Mouse (Mus musculus) gastrocnemius, postnatal 4 days (tissue): ENCODE measurements around the gene Tmem8. TPM values are rescaled to one million over a fixed set of nuclear protein-coding genes. Genes with fewer than 3 reads are reported as not detected.
A peak's percentile ranks its signal among the peaks of the same experiment; 100 is the strongest.
"Not testable (repeated sequence)": the region's sequence is repeated elsewhere in the genome, so short reads cannot be mapped to it uniquely, and the experiment has no call there.

Experiments used
- DNase-seq, 2 experiments: peaks; one replicate each; pipeline ENCODE4 v3.0.0; 2021 to 2022; ENCODE audit warnings: low spot score in 2 of 2, mixed read lengths in 2 of 2
- total RNA-seq, 2 experiments: library from RNA; stranded (reverse); gene quantifications; 2 replicates each; pipeline ENCODE4 v1.2.3; 2021

Tmem8 gene
- total RNA-seq, 2 experiments from 2014 or later = 3.0 to 4.5 TPM

DNA sequence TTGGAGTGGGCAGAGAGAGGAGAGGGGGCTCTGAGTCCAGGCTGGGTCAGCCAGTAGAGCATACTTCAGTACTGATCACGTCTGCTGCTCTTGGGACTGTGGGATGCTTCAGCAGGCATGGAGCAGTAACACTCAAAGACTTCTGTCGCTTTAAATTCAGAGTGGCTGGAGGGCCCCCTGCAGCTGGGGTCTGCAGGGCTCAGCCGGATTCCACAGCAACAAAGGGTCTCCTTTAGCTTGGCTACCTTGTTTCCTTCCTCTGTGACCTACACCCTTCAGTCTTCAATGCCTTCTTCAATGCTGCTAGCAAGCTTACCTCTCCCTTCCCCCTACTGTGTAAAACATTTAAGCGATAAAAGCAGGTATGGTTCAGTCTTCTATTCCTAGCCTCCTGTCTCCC lies 2.1 kb upstream of the Tmem8 start:
- DNase-seq = no peak

DNA sequence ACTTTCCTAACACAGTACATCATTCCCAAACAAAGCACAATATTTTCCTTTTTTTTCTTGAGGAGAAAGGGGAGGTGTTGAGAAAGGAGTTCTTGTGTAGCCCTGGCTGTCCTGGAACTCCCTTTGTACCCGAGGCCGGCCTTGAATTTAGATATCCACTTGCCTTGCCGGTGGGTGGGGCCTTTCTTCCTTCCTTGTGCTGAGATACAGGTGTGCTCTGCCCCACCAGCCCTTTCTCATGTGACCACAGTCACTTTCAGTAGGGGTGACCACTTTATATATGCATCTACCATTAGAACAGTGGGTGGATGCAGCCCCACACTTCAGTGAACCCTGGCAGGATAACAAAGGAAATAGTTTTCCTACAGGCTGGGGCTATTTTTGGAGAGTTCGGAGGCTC lies 1.4 kb upstream of the Tmem8 start:
- no peak for DNase-seq

DNA sequence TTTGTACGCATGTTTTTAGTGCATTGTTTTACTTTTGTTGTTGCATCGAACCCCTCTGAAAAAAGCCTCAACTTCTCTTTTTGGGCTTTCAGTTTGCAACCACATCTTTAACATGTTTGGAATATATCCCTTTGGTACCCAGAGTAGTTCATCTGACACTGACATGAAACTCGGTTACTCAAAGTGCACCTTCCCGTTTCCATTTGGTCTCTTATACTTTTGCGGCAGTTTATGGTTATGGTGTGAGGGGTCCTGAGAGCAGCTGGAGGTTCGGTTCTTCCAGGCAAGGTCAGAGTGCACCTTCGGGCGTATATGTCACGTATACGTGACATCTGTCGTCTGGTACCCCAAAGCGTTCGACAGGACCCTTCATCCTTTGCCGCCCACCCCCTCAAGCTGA lies 348 bp upstream of the Tmem8 start:
- DNase-seq = no peak

DNA sequence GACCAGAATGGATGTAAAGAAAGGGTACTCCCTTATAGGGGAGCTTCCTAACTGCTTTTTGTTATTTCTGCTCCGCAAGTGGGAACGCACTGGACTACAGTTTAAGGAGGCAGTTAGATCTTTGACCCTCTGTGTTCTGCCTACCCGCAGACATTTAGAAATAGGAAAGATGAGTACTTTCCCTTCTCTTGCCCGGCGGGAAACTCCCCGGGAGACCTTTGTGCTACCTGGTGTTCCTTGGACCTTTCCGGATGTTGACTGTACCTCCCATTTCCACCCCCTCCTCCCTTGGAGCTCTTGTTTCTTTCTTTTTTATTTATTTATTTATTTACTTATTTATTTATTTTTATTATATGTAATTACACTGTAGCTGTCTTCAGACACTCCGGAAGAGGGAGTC lies 962 bp downstream of the Tmem8 start:
- no peak for DNase-seq

- not testable (repeated sequence) for DNase-seq
Observed at GRCm38 (mm10) chr17:26114461-26114860, 1.4 kb downstream of the Tmem8 start.

DNA sequence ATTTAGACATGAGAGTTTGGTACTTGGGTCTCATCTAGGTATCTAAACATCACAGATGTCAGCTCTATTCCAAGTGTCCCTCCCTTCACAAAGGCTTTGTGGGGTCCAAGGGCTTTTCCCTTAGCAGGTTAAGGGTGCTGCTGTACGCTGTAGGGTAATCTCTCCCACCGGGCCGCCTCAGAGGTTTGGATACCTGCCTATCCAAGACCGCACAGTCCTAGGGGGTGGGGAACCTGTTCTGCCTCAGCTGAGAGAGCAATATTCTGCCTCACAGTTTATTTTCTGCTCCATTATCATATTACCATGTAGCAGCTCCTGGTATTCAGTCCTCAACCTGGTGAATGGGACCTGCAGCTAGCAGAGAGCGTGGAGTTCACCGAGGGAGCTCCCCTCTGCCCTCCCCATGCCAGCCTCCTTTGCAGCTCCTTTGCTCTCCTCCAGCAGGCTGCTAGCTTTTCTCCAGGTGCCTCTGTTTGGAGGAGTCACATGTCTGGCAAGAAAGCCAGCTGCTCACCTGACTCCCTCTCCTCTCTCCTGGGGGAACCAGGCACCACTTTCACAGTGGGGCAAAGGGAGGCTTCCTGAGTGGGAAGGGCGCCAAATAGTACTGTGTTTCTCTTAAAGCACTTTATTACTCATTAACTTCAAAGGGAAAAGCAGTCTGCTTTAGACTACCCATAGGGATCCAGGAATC lies 2.3 kb downstream of the Tmem8 start:
- no peak for DNase-seq

DNA sequence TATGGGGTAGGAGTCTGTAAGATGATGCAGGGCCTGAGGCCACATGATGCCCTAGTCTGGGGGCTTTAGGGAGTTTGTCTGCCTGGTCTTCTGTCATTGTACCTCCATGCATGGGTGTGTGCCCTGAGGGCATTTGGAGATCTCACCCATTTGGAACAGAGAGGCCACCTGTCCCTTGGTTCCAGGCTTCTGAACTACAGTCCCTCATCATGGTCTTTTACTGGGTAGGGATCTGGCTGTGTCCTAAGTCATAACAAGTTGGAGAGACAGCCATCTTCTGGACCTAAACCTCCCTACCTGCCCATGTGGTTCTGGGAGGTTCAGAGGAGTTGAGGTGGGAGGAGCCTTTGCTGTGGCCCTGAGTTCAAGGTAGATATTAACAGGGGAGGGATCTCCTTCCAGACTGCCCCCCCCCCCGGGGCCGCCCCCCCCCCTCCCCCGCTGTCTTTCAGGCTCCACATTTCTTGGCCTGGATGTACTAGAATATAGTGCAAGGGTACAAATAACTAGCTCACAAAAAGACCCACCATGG lies 2.9 kb downstream of the Tmem8 start:
- DNase-seq = no peak

- no peak for DNase-seq
Observed at GRCm38 (mm10) chr17:26116503-26117258, 3.6 kb downstream of the Tmem8 start.

- peak in 1 of 2 experiments; percentile 44 for DNase-seq
Observed at GRCm38 (mm10) chr17:26119766-26120710, 6.9 kb downstream of the Tmem8 start.

- DNase-seq = no peak
Observed at GRCm38 (mm10) chr17:26122431-26123140, 9.5 kb downstream of the Tmem8 start.

DNA sequence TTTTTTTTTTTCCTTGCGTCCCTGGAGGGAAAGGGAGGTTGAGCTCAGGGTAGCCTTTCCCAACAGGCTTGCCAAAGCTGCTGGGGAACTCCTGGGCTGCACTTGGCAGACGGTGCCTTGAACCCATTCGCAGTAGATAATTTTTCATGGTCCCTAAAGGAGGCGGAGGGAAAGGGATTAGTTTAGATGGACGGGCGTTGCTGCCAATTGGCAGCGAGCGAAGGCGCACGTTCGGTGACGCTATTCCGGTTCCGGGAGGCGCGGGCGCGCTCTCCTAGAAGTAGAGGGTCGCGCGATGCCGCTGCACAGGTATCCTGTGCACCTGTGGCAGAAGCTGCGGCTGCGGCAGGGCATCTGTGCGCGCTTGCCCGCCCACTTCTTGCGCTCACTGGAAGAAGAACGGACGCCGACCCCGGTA lies 10.2 kb downstream of the Tmem8 start, which contains the start of gene Mrpl28:
Mrpl28 (plus strand) TSS at position 234 of the 418 bp plus-strand sequence.
- peak; percentile 90 to 96 for DNase-seq

DNA sequence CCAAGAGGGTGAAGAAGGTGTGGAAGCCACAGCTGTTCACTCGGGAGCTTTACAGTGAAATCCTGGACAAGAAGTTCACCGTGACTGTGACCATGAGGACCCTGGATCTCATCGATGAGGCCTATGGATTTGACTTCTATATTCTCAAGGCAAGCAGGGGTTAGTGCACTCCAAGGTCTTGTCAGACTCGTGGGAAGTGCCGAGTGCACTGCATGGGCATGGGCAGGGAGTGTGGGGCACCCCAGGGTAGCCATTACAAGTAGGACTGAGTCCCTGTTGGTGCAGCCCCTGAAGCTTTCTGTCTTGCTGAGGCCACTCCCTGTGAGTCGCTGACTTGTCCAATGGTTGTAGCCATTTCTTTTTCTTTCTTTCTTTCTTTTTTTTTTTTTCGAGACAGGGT lies 11.5 kb downstream of the Tmem8 start:
- DNase-seq = no peak

GRCm38 (mm10) chr17:26125226-26125625 lies 12.1 kb downstream of the Tmem8 start:
- no peak for DNase-seq

DNA sequence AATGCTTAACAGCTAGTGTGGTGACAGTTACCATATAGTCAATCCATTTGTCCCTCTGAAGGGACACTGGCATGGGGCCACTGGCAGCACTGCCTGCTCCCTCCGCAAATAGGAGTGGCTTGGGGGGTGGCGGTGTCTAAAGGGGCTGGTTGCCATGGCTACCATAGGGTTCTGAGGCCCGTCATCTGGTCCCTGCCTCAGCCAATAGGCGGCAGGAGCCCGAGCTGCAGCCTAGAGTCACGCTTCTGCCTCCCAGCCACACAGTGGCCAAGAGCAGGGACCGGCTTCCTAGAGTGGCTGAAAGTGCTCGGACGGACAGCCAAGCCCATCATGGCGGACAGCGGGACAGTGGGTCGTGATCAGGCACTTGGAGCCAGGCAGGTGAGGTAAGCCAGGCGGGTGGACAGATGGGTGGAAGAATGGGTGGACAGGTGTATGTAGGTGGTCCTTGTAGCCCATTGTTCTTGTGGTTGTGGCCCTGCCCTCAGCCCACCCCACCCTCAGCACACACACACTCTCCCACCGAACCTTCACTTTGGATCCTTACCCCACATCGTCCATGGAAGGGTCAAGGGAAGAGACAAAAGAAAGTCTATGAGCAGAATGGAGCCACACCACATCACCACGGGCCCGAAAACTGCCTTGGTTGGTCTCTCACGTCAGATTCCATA lies 18.1 kb downstream of the Tmem8 start:
- DNase-seq = no peak

- DNase-seq = no peak
Observed at GRCm38 (mm10) chr17:26131856-26132853, 19.1 kb downstream of the Tmem8 start.

- DNase-seq = no peak
Observed at GRCm38 (mm10) chr17:26137106-26137750, 24.1 kb downstream of the Tmem8 start.

GRCm38 (mm10) chr17:26137751-26138130 lies 24.6 kb downstream of the Tmem8 start:
- no peak for DNase-seq

DNA sequence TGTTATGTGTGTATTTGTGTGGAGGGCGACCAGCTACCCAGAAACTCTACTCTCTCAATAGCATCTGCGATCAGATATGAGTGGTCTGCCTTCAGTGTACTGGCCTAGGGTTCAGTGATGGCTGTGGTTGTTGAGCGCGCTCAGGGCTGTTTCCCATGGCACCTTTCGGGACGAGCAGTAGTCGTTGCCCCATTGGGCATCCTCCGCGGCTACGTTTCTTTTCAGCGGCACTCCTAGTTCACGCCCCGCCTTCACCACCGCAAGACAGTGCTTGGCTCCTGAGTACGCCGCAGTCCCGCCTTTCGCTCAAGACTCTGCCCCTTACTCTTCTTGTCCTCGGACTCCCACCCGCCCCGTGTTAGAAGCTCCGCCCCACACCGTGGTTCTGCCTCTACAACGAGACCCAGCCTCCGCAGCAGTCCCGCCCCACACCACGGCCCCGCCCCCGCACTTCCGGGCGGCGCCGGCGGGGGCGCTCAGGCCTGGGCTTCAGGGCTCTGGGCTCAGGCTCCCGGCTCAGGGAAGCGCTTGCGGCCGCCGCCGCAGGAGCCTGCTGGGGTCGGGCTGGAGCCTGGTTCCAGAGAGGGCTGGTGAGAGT lies 25.2 kb downstream of the Tmem8 start, which contains the start of gene Axin1:
Axin1 (plus strand) TSS at position 450 of the 598 bp plus-strand sequence.
- peak; percentile 82 to 92 for DNase-seq
